Mouse (Mus musculus) lung, postnatal 14 days (tissue): ENCODE data around the gene Zbtb32.

Experiments used
- DNase-seq: peaks from one replicate; pipeline ENCODE4 v3.0.0; 2021

The Zbtb32 gene

DNA sequence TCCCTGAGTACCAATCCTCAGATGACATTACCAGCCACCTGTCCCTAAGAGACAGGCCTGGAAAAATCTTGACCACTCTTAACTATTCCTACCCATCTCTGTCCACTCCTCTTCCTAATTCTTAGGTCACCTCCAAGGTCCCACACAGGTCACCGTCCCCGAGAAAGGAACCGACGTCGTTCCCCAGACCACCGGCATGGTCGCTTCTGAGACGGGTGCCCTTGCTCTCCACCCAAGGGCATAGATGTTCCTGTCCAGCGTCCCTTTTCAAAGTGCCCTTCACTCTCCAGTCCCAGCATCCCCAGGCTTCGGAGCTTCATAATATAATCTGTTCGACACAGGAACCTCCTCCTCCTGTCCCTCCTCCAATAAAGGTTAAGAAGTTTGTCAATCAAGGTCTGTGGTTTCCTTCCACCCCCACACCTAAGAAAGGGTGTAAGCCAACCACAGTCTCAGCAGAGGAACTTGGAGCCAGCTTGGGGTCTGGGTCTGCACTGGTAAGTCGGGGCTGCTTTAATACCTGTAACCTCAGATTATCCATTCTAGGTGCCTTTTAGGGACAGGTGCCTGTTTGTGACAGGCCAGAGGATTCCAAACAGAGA, 33.6 kb downstream of the Zbtb32 start, which contains the start of gene Igflr1:
Igflr1 (plus strand) TSS at position 458 of the 602 bp plus-strand sequence.
- DNase-seq, result no peak

- no peak for DNase-seq
Observed at GRCm38 (mm10) chr7:30563906-30564280, 34.8 kb downstream of the Zbtb32 start.

DNA sequence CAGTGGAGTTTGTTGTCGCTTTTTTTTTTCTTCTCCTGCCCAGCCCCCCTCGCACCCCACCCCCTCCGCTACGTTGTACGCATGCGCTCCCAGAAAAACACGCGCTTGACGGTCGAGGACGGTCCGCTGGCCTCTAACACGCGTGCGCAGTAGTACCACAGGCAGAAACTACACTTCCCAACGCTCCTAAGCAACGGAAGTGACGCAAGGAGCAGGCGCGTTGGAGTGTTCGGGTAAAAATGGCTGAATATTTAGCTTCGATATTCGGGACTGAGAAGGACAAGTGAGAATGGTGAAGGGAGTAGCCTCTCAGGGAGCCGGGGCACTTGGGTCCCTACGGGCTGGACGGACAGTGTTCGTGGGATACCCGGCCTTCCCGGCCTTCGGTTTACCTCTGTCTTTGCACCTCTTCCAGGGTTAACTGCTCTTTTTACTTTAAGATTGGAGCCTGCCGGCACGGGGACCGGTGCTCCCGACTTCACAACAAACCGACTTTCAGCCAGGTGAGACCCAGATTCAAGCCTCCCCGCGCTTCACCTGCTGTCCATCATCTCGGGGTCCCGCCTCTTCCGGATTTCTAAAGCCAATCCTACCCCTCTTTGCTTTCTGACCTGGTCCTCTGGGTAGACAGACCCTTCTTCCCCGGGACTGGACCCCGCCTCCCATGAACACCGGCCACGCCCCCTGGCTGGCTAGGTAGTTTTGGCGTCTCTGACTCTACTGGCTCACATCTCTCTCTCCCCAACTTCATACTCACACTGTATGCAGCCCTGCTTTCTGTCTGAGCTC, 35.4 kb downstream of the Zbtb32 start, which contains the start of the genes U2af1l4, Gm49396 and Psenen:
U2af1l4 (plus strand) TSS at position 185 of the 789 bp plus-strand sequence.
Gm49396 (plus strand) TSS at position 228 of the 789 bp plus-strand sequence.
Psenen (minus strand) TSS at position 511 of the 789 bp plus-strand sequence.
- DNase-seq, result peak; percentile 98

DNA sequence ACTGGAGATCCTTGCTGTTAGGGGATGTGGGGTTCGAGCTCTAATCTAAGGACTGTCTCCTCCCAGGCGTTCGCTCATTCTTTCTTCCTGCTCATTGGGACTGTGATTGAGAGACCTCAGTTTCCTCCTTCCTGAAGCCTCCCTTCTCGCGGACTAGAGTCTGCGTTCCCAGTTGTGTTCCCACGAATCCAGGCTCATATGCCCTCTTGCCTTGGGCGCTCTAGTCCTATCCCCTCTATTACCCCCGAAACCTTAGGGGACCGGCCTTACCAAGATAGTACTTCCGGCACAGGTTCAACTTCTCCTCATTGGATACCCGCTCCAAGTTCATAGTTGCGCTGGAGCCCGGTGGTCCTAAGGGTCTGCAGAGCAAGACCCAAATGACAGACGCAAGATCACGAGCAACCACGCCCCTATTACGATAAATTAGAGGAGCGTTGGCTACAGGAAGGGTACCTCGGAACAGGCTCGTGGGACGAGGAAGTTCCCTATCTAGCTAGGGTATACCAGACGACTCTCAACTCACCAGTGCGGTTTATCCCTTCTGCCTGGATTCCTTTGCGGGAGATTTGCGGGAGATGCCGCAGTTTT, 36.1 kb downstream of the Zbtb32 start:
- no peak for DNase-seq

DNA sequence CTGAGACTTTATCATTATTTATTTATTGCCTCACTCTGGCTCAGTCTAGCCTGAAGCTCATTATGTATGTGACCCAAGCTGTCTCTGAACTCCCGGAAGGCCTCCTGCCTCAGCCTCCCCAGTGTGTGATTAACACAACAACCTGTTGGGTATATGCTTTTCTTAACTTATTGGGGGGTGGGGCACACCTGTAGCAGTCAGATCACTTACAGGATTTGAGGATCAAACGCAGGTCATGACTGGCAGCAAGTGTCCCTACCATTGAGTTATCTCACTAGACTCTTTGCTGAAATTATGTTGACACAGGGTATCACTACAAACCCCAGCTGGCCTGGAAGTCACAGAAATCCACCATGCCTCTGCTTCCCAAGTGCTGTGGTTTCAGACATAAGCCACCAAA, 38.4 kb downstream of the Zbtb32 start:
- DNase-seq, result no peak

DNA sequence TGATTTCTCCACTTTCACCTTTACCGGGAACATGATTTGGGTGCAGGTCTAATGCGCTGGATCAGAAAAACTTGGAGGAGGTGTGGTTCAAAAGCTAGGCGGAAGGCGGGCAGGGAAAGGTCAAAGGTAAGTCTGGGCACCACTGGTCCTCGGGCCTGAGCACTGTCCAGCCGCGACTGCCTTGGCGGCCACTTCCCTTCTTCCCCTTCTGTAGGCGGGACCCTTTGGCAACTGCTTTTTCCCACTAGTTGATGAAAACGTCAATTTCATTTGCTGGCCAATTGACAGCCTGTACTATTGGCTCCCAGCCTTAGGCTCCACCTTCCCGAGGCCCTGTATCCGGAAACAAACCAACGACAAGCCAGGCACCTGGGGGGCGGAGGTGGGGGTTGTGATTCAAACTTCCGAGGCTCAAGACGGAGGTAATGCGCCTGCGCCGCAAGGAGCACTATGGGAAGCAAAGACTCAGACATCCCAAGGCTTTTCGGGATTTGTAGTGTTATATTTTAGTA, 39.2 kb downstream of the Zbtb32 start, which contains the start of gene Lin37:
Lin37 (minus strand) TSS at position 396 of the 512 bp plus-strand sequence.
- peak; percentile 95 for DNase-seq

- DNase-seq, result no peak
Observed at GRCm38 (mm10) chr7:30558656-30559442, 39.9 kb downstream of the Zbtb32 start.

- no peak for DNase-seq
Observed at GRCm38 (mm10) chr7:30557901-30558514, 40.7 kb downstream of the Zbtb32 start.

- DNase-seq, result no peak
Observed at GRCm38 (mm10) chr7:30556894-30557536, 41.7 kb downstream of the Zbtb32 start.

DNA sequence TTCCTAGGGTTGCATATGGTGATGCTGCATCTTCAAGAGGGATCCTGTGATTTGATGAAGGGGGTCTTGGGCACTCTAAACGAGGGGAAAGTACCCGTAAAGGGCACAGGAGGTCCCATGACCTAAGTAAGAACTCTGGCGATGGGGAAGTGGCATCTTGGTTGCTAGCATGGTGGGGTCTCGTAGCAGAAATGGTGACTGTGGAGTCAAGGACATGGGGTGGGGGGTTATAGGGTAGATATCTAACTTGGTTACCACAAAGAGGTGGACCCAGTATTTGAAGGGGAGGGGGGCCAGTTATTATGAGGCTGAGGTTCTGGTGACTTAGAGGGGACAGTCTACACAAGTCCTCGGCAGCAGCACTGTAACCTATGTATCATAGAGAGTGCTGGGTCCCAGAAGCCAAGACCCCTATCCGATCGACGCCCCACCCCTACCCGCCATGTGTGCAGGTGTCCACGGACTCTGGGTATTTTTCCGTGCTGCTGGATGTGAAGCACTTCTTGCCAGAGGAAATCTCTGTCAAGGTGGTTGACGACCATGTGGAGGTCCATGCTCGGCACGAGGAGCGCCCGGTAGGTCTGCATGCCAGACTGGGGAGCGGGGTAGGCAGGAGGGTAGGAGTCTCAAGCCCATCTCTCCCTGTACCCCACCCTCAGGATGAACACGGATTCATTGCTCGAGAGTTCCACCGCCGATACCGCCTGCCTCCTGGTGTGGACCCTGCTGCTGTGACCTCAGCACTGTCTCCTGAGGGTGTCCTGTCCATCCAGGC, 44.7 kb downstream of the Zbtb32 start:
- no peak for DNase-seq

- DNase-seq, result peak; percentile 41
Observed at GRCm38 (mm10) chr7:30553021-30553589, 45.6 kb downstream of the Zbtb32 start.

- peak; percentile 97 for DNase-seq
Observed at GRCm38 (mm10) chr7:30552102-30553020, 46.3 kb downstream of the Zbtb32 start, which contains the start of the genes Hspb6 and Proser3. Hspb6 (plus strand) TSS chr7:30552178. Proser3 (minus strand) TSS chr7:30552299.

DNA sequence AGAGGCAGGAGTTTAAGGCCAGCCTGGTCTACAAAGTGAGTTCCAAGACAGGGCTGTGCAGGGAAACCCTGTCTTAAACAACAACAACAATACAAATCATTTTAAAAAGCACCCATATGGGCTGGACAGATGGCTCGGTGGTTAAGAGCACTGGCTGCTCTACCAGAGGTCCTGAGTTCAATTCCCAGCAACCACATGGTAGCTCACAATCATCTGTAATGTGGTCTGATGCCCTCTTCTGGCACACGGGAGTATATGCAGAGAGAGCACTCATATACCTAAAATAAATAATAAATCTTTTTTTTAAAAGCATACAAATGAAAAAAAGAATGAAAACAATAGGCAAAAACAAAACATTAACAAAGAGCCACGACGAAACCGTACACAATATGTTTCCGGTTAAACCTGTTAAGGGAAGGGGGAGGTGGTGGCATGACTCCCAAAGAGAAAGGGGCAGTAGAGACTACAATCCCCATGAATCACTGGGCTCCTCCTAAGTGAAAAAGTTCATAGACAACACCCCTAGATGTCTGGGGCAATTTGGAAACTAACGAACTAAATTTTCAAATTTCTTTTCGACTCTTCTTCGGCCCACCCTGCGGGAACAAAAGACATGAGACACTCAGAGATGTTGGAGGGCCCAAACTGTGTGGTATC, 47.1 kb downstream of the Zbtb32 start:
- no peak for DNase-seq

GRCm38 (mm10) chr7:30550603-30551002, 48.1 kb downstream of the Zbtb32 start:
- no peak for DNase-seq

GRCm38 (mm10) chr7:30549880-30550279, 48.8 kb downstream of the Zbtb32 start:
- no peak for DNase-seq

DNA sequence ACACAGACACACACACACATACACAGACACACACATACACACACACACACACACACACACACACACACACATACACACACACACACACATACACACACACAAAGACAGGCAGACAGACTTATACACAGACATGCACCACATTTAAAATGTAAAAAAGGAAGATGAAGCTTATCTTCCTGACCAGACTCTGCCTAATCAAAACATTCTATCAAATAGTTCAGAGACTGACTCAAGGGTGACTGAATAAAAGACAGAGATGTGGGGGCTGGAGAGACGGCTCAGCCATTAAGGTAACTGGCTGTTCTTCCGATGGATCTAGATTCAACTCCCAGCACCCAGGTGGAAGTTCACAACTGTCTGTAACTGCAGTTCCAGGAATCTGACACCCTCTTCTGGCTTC, 54.4 kb downstream of the Zbtb32 start:
- DNase-seq, result no peak

GRCm38 (mm10) chr7:30540572-30540971, 58.1 kb downstream of the Zbtb32 start:
- DNase-seq, result no peak
